Mouse (Mus musculus): Measurements from ENCODE around the gene Fcrlb. TPM values are rescaled to one million over a fixed set of nuclear protein-coding genes. Genes with fewer than 3 reads are reported as not detected.

Gene Fcrlb
- polyA plus RNA-seq, 1 experiment from 2014 or later: 0.65 TPM

GRCm38 (mm10) chr1:170864234-170864633 lies 48.5 kb downstream of the Fcrlb start:
- Histone ChIP-seq H3K27me3 (replicated peaks) (no peaks in the 10 kb centered on the region), H3K9ac (no peak overlapping the region), H3K4me3 (no peak overlapping the region), H3K9me3 (no peaks in the 10 kb centered on the region), H3K4me1 (peaks cover 14% of the 10 kb centered on the region), H3K36me3 (replicated peaks) (no peaks in the 10 kb centered on the region), H3K4me2 (no peak overlapping the region), H3K27ac (no peak overlapping the region)
- ATAC-seq (replicated peaks): no peak

- Histone ChIP-seq H3K27me3 (replicated peaks) (no peaks in the 10 kb centered on the region), H3K9ac (no peak overlapping the region), H3K27ac (no peak overlapping the region), H3K9me3 (no peaks in the 10 kb centered on the region), H3K36me3 (replicated peaks) (no peaks in the 10 kb centered on the region), H3K4me2 (no peak overlapping the region), H3K4me1 (peaks cover 14% of the 10 kb centered on the region), H3K4me3 (no peak overlapping the region)
- no peak for ATAC-seq (replicated peaks)
- 79% methylated on average over 4 of the region's 4 CpGs for WGBS
Observed at GRCm38 (mm10) chr1:170863033-170863432, 49.7 kb downstream of the Fcrlb start.

- no peaks in the 10 kb centered on the region for H3K27me3 ChIP-seq (replicated peaks)
- H3K4me2 ChIP-seq: no peak overlapping the region
- H3K9me3 ChIP-seq: no peaks in the 10 kb centered on the region
- H3K4me1 ChIP-seq: peaks cover 14% of the 10 kb centered on the region
- no peak overlapping the region for H3K27ac ChIP-seq
- H3K9ac ChIP-seq: no peak overlapping the region
- WGBS: 78% methylated on average over 3 of the region's 3 CpGs
- no peak for ATAC-seq (replicated peaks)
- H3K36me3 ChIP-seq (replicated peaks): no peaks in the 10 kb centered on the region
- no peak overlapping the region for H3K4me3 ChIP-seq
Observed at GRCm38 (mm10) chr1:170862435-170862717, 50.4 kb downstream of the Fcrlb start.

GRCm38 (mm10) chr1:170861671-170862434 lies 50.9 kb downstream of the Fcrlb start:
- no peaks in the 10 kb centered on the region for H3K36me3 ChIP-seq (replicated peaks)
- ATAC-seq (replicated peaks): no peak
- H3K4me2 ChIP-seq: no peak overlapping the region
- no peak overlapping the region for H3K9ac ChIP-seq
- no peaks in the 10 kb centered on the region for H3K9me3 ChIP-seq
- 86% methylated on average over 13 of the region's 13 CpGs for WGBS
- H3K4me3 ChIP-seq: no peak overlapping the region
- no peaks in the 10 kb centered on the region for H3K27me3 ChIP-seq (replicated peaks)
- no peak overlapping the region for H3K27ac ChIP-seq
- H3K4me1 ChIP-seq: peaks cover 11% of the 10 kb centered on the region

DNA sequence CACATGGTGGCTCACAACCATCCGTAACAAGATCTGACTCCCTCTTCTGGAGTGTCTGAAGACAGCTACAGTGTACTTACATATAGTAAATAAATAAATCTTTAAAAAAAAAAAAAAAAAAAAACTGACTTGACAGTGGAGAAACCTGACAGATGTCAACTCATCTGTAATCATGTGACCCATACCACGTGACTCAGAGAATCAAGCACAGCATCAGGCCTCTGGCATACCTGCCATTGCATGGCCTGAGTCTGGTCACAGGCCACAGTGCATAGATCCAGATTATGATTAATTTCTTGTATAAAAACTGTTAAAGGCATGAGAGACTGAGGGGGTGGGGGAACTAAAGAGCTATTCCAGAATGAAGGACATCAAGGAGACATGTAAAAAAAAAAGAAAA lies 53.9 kb downstream of the Fcrlb start:
- H3K4me3 ChIP-seq: no peak overlapping the region
- H3K27me3 ChIP-seq (replicated peaks): no peaks in the 10 kb centered on the region
- no peak overlapping the region for H3K9ac ChIP-seq
- WGBS: 68% methylated on average over 2 of the region's 2 CpGs
- ATAC-seq (replicated peaks): no peak
- no peak overlapping the region for H3K27ac ChIP-seq
- no peaks in the 10 kb centered on the region for H3K4me1 ChIP-seq
- no peaks in the 10 kb centered on the region for H3K9me3 ChIP-seq
- no peak overlapping the region for H3K4me2 ChIP-seq
- H3K36me3 ChIP-seq (replicated peaks): no peaks in the 10 kb centered on the region

GRCm38 (mm10) chr1:170857369-170857768 lies 55.4 kb downstream of the Fcrlb start:
- Histone ChIP-seq H3K27ac (no peak overlapping the region), H3K4me3 (no peak overlapping the region), H3K36me3 (replicated peaks) (no peaks in the 10 kb centered on the region; the same call in 1 of the 2 replicates), H3K9ac (no peak overlapping the region), H3K9me3 (no peaks in the 10 kb centered on the region), H3K4me1 (no peaks in the 10 kb centered on the region), H3K27me3 (replicated peaks) (no peaks in the 10 kb centered on the region), H3K4me2 (no peak overlapping the region)
- no peak for ATAC-seq (replicated peaks)
- WGBS: 92% methylated on average over 2 of the region's 2 CpGs

Other genes starting within 250 kb of the Fcrlb start
- 7.7 and 8.3 TPM in 2 replicates for gene Atf6, start 45.2 kb downstream of the Fcrlb start, polyA plus RNA-seq (2015; fragmentation: Nextera tagmentation; extraction: Ambion mirVana)
- gene Gm26620, start 27.9 kb downstream of the Fcrlb start, polyA plus RNA-seq (2015; fragmentation: Nextera tagmentation; extraction: Ambion mirVana): 0.49 and 0.76 TPM in 2 replicates
- 42.2 and 54.0 TPM in 2 replicates for gene Dusp12, start 27.4 kb downstream of the Fcrlb start, polyA plus RNA-seq (2015; fragmentation: Nextera tagmentation; extraction: Ambion mirVana)
- gene Fcrla, start 14.6 kb upstream of the Fcrlb start, polyA plus RNA-seq (2015; fragmentation: Nextera tagmentation; extraction: Ambion mirVana): not detected in 2 replicates
- gene Fcgr2b, start 63.6 kb upstream of the Fcrlb start, polyA plus RNA-seq (2015; fragmentation: Nextera tagmentation; extraction: Ambion mirVana): 1.8 and 1.9 TPM in 2 replicates
- 0.53 and 0.54 TPM in 2 replicates for gene Fcgr4, start 106.0 kb upstream of the Fcrlb start, polyA plus RNA-seq (2015; fragmentation: Nextera tagmentation; extraction: Ambion mirVana)
- 10.7 and 11.7 TPM in 2 replicates for gene Fcgr3, start 152.0 kb upstream of the Fcrlb start, polyA plus RNA-seq (2015; fragmentation: Nextera tagmentation; extraction: Ambion mirVana)
- 6.5 and 9.0 TPM in 2 replicates for gene Cfap126, start 201.0 kb upstream of the Fcrlb start, polyA plus RNA-seq (2015; fragmentation: Nextera tagmentation; extraction: Ambion mirVana)
- gene Sdhc, start 237.7 kb upstream of the Fcrlb start, polyA plus RNA-seq (2015; fragmentation: Nextera tagmentation; extraction: Ambion mirVana): 286 and 289 TPM in 2 replicates
- gene Mpz, start 237.8 kb upstream of the Fcrlb start, polyA plus RNA-seq (2015; fragmentation: Nextera tagmentation; extraction: Ambion mirVana): 0.24 and 0.37 TPM in 2 replicates

Measured in midbrain, embryonic 15.5 days (tissue).